Mouse (Mus musculus): ENCODE results near the gene Erich2.

Gene Erich2

GRCm38 (mm10) chr2:70562611-70562980, 54.0 kb downstream of the Erich2 start:
- no peak for DNase-seq (ENCODE audit: low read depth, low spot score)

GRCm38 (mm10) chr2:70562981-70563671, 54.5 kb downstream of the Erich2 start:
- no peak for DNase-seq (ENCODE audit: low read depth, low spot score)

- no peak for DNase-seq (ENCODE audit: low read depth, low spot score)
Measured at GRCm38 (mm10) chr2:70563721-70564645, 55.4 kb downstream of the Erich2 start.

GRCm38 (mm10) chr2:70564646-70565315, 56.2 kb downstream of the Erich2 start:
- DNase-seq (ENCODE audit: low read depth, low spot score): no peak

GRCm38 (mm10) chr2:70565651-70566602, 57.3 kb downstream of the Erich2 start:
- DNase-seq (ENCODE audit: low read depth, low spot score): no peak

GRCm38 (mm10) chr2:70566603-70566981, 58.0 kb downstream of the Erich2 start:
- no peak for DNase-seq (ENCODE audit: low read depth, low spot score)

- no peak for DNase-seq (ENCODE audit: low read depth, low spot score)
Measured at GRCm38 (mm10) chr2:70567071-70567681, 58.6 kb downstream of the Erich2 start.

GRCm38 (mm10) chr2:70567682-70568077, 59.1 kb downstream of the Erich2 start:
- no peak for DNase-seq (ENCODE audit: low read depth, low spot score)

GRCm38 (mm10) chr2:70568198-70568941, 59.8 kb downstream of the Erich2 start:
- DNase-seq (ENCODE audit: low read depth, low spot score): no peak

- no peak for DNase-seq (ENCODE audit: low read depth, low spot score)
Measured at GRCm38 (mm10) chr2:70571698-70572097, 63.1 kb downstream of the Erich2 start.

- DNase-seq (ENCODE audit: low read depth, low spot score): no peak
Measured at GRCm38 (mm10) chr2:70572251-70572650, 63.6 kb downstream of the Erich2 start.

GRCm38 (mm10) chr2:70573544-70574210, 65.1 kb downstream of the Erich2 start:
- DNase-seq (ENCODE audit: low read depth, low spot score): no peak

- no peak for DNase-seq (ENCODE audit: low read depth, low spot score)
Measured at GRCm38 (mm10) chr2:70588200-70588599, 79.6 kb downstream of the Erich2 start.
